Mouse (Mus musculus) neural tube, embryonic 10.5 days (tissue): ENCODE results near the gene Aunip.

Source experiments
- DNase-seq: peaks from one replicate; pipeline ENCODE4 v3.0.0-alpha.2; 2017; ENCODE audit warnings: low spot score; ENCODE audit errors: extremely low spot score

The Aunip gene

GRCm38 (mm10) chr4:134551494-134552316 lies 40.9 kb downstream of the Aunip start, which contains the start of gene Selenon:
Gene Selenon (minus strand): TSS chr4:134552166.
- DNase-seq, result peak; percentile 81

- no peak for DNase-seq
Observed at GRCm38 (mm10) chr4:134553631-134554030, 42.8 kb downstream of the Aunip start.

- no peak for DNase-seq
Observed at GRCm38 (mm10) chr4:134555956-134556580, 45.3 kb downstream of the Aunip start.

- no peak for DNase-seq
Observed at GRCm38 (mm10) chr4:134557626-134558249, 46.9 kb downstream of the Aunip start.

GRCm38 (mm10) chr4:134558570-134559113 lies 47.8 kb downstream of the Aunip start:
- DNase-seq, result no peak

- no peak for DNase-seq
Observed at GRCm38 (mm10) chr4:134559154-134559553, 48.4 kb downstream of the Aunip start.

- no peak for DNase-seq
Observed at GRCm38 (mm10) chr4:134560699-134561098, 49.9 kb downstream of the Aunip start.

GRCm38 (mm10) chr4:134562014-134562413 lies 51.2 kb downstream of the Aunip start:
- no peak for DNase-seq

GRCm38 (mm10) chr4:134563624-134564023 lies 52.8 kb downstream of the Aunip start:
- DNase-seq, result no peak

GRCm38 (mm10) chr4:134564093-134564492 lies 53.3 kb downstream of the Aunip start:
- no peak for DNase-seq

GRCm38 (mm10) chr4:134567377-134568226 lies 56.8 kb downstream of the Aunip start:
- DNase-seq, result no peak

- peak; percentile 38 for DNase-seq
Observed at GRCm38 (mm10) chr4:134569205-134569604, 58.4 kb downstream of the Aunip start.

GRCm38 (mm10) chr4:134569831-134570230 lies 59.0 kb downstream of the Aunip start:
- no peak for DNase-seq

- DNase-seq, result no peak
Observed at GRCm38 (mm10) chr4:134570704-134571451, 60.1 kb downstream of the Aunip start.

GRCm38 (mm10) chr4:134572449-134573300 lies 61.9 kb downstream of the Aunip start:
- no peak for DNase-seq
